Mouse (Mus musculus): ENCODE measurements around the gene Thrb. TPM values are rescaled to one million over a fixed set of nuclear protein-coding genes. Genes with fewer than 3 reads are reported as not detected.

Gene Thrb
- polyA plus RNA-seq, 1 experiment: 0.05 TPM

DNA sequence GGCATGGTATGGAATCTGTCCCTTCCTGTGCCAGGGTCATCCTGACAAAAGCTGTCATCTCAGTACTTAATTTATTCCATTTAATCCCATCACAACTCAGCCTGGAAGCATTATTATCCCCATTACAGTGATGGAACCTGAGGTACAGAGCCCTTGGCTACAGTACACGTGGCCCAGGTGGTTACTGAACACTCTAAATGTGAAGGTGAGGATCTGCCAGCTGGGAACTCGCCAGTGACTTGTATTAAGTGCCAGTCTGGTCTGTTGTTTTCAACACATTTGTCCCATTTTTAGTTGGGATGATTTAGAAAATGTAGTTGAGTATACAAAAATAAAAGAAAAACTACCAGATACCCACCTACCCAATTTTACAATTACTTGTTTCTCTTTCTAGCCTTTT, 155.0 kb downstream of the Thrb start:
- Histone ChIP-seq H3K4me3 (no peak overlapping the region), H3K4me2 (ENCODE audit: low read depth) (no peak overlapping the region), H3ac (ENCODE audit: control insufficient read depth, insufficient read length) (no peak overlapping the region), H3K79me2 (ENCODE audit: control insufficient read depth, insufficient read depth) (no peaks in the 10 kb centered on the region), H3K27me3 (ENCODE audit: control insufficient read depth, insufficient read depth, insufficient read length) (no peaks in the 10 kb centered on the region), H3K36me3 (ENCODE audit: control insufficient read depth, insufficient read depth) (no peaks in the 10 kb centered on the region)
- TF ChIP-seq USF1 (IDR thresholded peaks at IDR 0.05; ENCODE audit: low read depth) (no peak), POLR2A (IDR thresholded peaks at IDR 0.05; ENCODE audit: insufficient read length, low read depth) (no peak), TCF3 (IDR thresholded peaks at IDR 0.05; ENCODE audit: insufficient read length, low read depth) (no peak), SRF (IDR thresholded peaks at IDR 0.05; ENCODE audit: control insufficient read depth, insufficient read length, low read depth) (no peak), MYOD1 (IDR thresholded peaks at IDR 0.05; ENCODE audit: control insufficient read depth in 1 of 3, insufficient read length in 2 of 3, low read depth in 2 of 3) (no peak), POLR2AphosphoS2 (IDR thresholded peaks at IDR 0.05; ENCODE audit: insufficient read length, low read depth) (no peak), MAX (IDR thresholded peaks at IDR 0.05; ENCODE audit: low read depth) (no peak), MYOG (IDR thresholded peaks at IDR 0.05; ENCODE audit: control insufficient read depth in 1 of 3, insufficient read depth in 1 of 3, insufficient read length in 2 of 3, low read depth in 2 of 3) (no peak), REST (IDR thresholded peaks at IDR 0.05; ENCODE audit: insufficient read depth, insufficient read length) (no peak), E2F4 (IDR thresholded peaks at IDR 0.05; ENCODE audit: insufficient read depth) (no peak)

DNA sequence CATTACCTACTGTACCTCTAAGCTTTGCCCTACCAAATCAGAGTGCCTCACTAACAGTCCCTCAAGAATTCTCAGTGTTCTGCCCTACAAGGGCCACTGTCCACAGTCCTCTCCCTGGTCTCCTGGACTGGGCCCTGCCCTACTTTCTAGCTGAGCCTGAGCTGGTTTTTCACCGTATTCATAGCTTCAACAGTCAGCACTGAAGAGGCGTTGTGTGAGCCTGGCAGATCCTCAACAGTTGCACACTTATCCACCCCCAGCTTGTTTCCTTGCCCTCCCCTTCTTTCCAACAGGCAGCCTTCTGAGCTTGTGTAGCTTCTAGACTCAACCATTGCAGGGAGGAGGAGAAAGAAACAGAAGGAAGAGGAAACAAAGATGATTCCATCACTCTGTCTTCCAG, 158.0 kb downstream of the Thrb start:
- TF ChIP-seq POLR2A (IDR thresholded peaks at IDR 0.05; ENCODE audit: insufficient read length, low read depth) (no peak), SRF (IDR thresholded peaks at IDR 0.05; ENCODE audit: control insufficient read depth, insufficient read length, low read depth) (no peak), REST (IDR thresholded peaks at IDR 0.05; ENCODE audit: insufficient read depth, insufficient read length) (no peak), TCF3 (IDR thresholded peaks at IDR 0.05; ENCODE audit: insufficient read length, low read depth) (no peak), CEBPB (IDR thresholded peaks at IDR 0.05; ENCODE audit: insufficient read depth, poor library complexity, severe bottlenecking) (no peak), MAX (IDR thresholded peaks at IDR 0.05; ENCODE audit: low read depth) (no peak), MYOG (IDR thresholded peaks at IDR 0.05; ENCODE audit: control insufficient read depth in 1 of 3, insufficient read depth in 1 of 3, insufficient read length in 2 of 3, low read depth in 2 of 3) (no peak), TCF12 (IDR thresholded peaks at IDR 0.05; ENCODE audit: insufficient read depth, poor library complexity, severe bottlenecking) (no peak), MYOD1 (IDR thresholded peaks at IDR 0.05; ENCODE audit: control insufficient read depth in 1 of 3, insufficient read length in 2 of 3, low read depth in 2 of 3) (no peak), USF1 (IDR thresholded peaks at IDR 0.05; ENCODE audit: low read depth) (no peak), E2F4 (IDR thresholded peaks at IDR 0.05; ENCODE audit: insufficient read depth) (no peak), POLR2AphosphoS2 (IDR thresholded peaks at IDR 0.05; ENCODE audit: insufficient read length, low read depth) (no peak)
- H3K27me3 ChIP-seq (ENCODE audit: control insufficient read depth, insufficient read depth, insufficient read length): no peaks in the 10 kb centered on the region
- no peaks in the 10 kb centered on the region for H3K36me3 ChIP-seq (ENCODE audit: control insufficient read depth, insufficient read depth)
- no peak overlapping the region for H3K4me3 ChIP-seq
- no peaks in the 10 kb centered on the region for H3K79me2 ChIP-seq (ENCODE audit: control insufficient read depth, insufficient read depth)
- no peak overlapping the region for H3ac ChIP-seq (ENCODE audit: control insufficient read depth, insufficient read length)
- H3K4me2 ChIP-seq (ENCODE audit: low read depth): no peak overlapping the region

DNA sequence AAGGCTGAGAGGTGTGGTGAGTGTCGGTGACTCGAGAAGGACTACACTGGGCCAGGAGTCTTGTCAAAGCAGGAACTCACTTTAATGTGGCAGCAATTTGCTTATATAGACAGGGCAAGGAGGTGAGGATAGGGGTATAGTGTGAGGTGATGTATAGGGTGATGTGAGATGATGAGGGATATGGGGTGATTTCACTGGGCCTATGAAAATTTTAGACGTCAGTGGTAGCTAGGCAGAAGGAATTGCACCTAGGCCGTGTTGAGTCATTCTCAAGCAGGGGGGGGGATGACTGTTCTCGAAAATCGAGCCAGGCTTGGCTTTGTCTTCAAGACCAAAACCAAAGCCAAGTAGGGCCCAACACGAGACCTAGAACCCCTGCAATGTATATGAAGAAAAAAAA, 162.7 kb downstream of the Thrb start:
- TF ChIP-seq REST (IDR thresholded peaks at IDR 0.05; ENCODE audit: insufficient read depth, insufficient read length) (no peak), POLR2AphosphoS2 (IDR thresholded peaks at IDR 0.05; ENCODE audit: insufficient read length, low read depth) (no peak), TCF3 (IDR thresholded peaks at IDR 0.05; ENCODE audit: insufficient read length, low read depth) (no peak), SRF (IDR thresholded peaks at IDR 0.05; ENCODE audit: control insufficient read depth, insufficient read length, low read depth) (no peak), CEBPB (IDR thresholded peaks at IDR 0.05; ENCODE audit: insufficient read depth, poor library complexity, severe bottlenecking) (no peak), TCF12 (IDR thresholded peaks at IDR 0.05; ENCODE audit: insufficient read depth, poor library complexity, severe bottlenecking) (no peak), MYOD1 (IDR thresholded peaks at IDR 0.05; ENCODE audit: control insufficient read depth in 1 of 3, insufficient read length in 2 of 3, low read depth in 2 of 3) (no peak), POLR2A (IDR thresholded peaks at IDR 0.05; ENCODE audit: insufficient read length, low read depth) (no peak), E2F4 (IDR thresholded peaks at IDR 0.05; ENCODE audit: insufficient read depth) (no peak), USF1 (IDR thresholded peaks at IDR 0.05; ENCODE audit: low read depth) (no peak), MYOG (IDR thresholded peaks at IDR 0.05; ENCODE audit: control insufficient read depth in 1 of 3, insufficient read depth in 1 of 3, insufficient read length in 2 of 3, low read depth in 2 of 3) (no peak), MAX (IDR thresholded peaks at IDR 0.05; ENCODE audit: low read depth) (no peak)
- no peak overlapping the region for H3K4me3 ChIP-seq

GRCm38 (mm10) chr14:17827401-17827800, 167.3 kb downstream of the Thrb start:
- no peaks in the 10 kb centered on the region for H3K36me3 ChIP-seq (ENCODE audit: control insufficient read depth, insufficient read depth)
- TF ChIP-seq E2F4 (IDR thresholded peaks at IDR 0.05; ENCODE audit: insufficient read depth) (no peak), SRF (IDR thresholded peaks at IDR 0.05; ENCODE audit: control insufficient read depth, insufficient read length, low read depth) (no peak), MYOD1 (IDR thresholded peaks at IDR 0.05; ENCODE audit: control insufficient read depth in 1 of 3, insufficient read length in 2 of 3, low read depth in 2 of 3) (no peak), POLR2A (IDR thresholded peaks at IDR 0.05; ENCODE audit: insufficient read length, low read depth) (no peak)
- no peak overlapping the region for H3K4me3 ChIP-seq
- H3K4me2 ChIP-seq (ENCODE audit: low read depth): no peak overlapping the region
- no peaks in the 10 kb centered on the region for H3K79me2 ChIP-seq (ENCODE audit: control insufficient read depth, insufficient read depth)
- no peaks in the 10 kb centered on the region for H3K27me3 ChIP-seq (ENCODE audit: control insufficient read depth, insufficient read depth, insufficient read length)
- H3ac ChIP-seq (ENCODE audit: control insufficient read depth, insufficient read length): no peak overlapping the region

More for the DNA sequence above, 162.7 kb downstream of the Thrb start:
- Histone ChIP-seq H3K36me3 (ENCODE audit: control insufficient read depth, insufficient read depth) (no peaks in the 10 kb centered on the region), H3K4me2 (ENCODE audit: low read depth) (no peak overlapping the region), H3K79me2 (ENCODE audit: control insufficient read depth, insufficient read depth) (no peaks in the 10 kb centered on the region), H3K27me3 (ENCODE audit: control insufficient read depth, insufficient read depth, insufficient read length) (no peaks in the 10 kb centered on the region), H3ac (ENCODE audit: control insufficient read depth, insufficient read length) (no peak overlapping the region)

DNA sequence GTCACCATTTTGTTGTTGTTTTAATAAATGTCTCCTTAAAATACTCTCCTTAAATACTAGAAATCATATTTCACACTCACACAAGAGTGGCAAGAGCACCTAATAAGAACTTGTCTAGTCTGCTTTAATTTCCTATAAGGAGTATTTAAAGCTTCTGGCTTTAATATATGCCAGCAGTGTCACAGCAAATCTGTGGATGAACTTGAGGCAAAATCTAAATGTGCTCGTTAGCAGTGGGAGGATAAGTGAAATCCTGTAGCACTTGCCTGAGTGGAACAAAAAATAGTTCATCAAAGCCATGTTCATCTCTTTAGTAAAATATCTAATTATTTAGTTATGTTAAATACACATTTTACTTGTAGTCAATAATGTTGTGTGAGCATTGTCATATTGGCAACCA, 175.7 kb downstream of the Thrb start:
- Histone ChIP-seq H3K4me2 (ENCODE audit: low read depth) (no peak overlapping the region), H3K4me3 (no peak overlapping the region), H3ac (ENCODE audit: control insufficient read depth, insufficient read length) (no peak overlapping the region), H3K36me3 (ENCODE audit: control insufficient read depth, insufficient read depth) (no peaks in the 10 kb centered on the region), H3K79me2 (ENCODE audit: control insufficient read depth, insufficient read depth) (no peaks in the 10 kb centered on the region), H3K27me3 (ENCODE audit: control insufficient read depth, insufficient read depth, insufficient read length) (no peaks in the 10 kb centered on the region)
- TF ChIP-seq MYOG (IDR thresholded peaks at IDR 0.05; ENCODE audit: control insufficient read depth in 1 of 3, insufficient read depth in 1 of 3, insufficient read length in 2 of 3, low read depth in 2 of 3) (no peak), USF1 (IDR thresholded peaks at IDR 0.05; ENCODE audit: low read depth) (no peak), POLR2AphosphoS2 (IDR thresholded peaks at IDR 0.05; ENCODE audit: insufficient read length, low read depth) (no peak), CEBPB (IDR thresholded peaks at IDR 0.05; ENCODE audit: insufficient read depth, poor library complexity, severe bottlenecking) (no peak), MAX (IDR thresholded peaks at IDR 0.05; ENCODE audit: low read depth) (no peak), MYOD1 (IDR thresholded peaks at IDR 0.05; ENCODE audit: control insufficient read depth in 1 of 3, insufficient read length in 2 of 3, low read depth in 2 of 3) (no peak), REST (IDR thresholded peaks at IDR 0.05; ENCODE audit: insufficient read depth, insufficient read length) (no peak), TCF12 (IDR thresholded peaks at IDR 0.05; ENCODE audit: insufficient read depth, poor library complexity, severe bottlenecking) (no peak), TCF3 (IDR thresholded peaks at IDR 0.05; ENCODE audit: insufficient read length, low read depth) (no peak), E2F4 (IDR thresholded peaks at IDR 0.05; ENCODE audit: insufficient read depth) (no peak), SRF (IDR thresholded peaks at IDR 0.05; ENCODE audit: control insufficient read depth, insufficient read length, low read depth) (no peak), POLR2A (IDR thresholded peaks at IDR 0.05; ENCODE audit: insufficient read length, low read depth) (no peak)
